Mouse (Mus musculus): ENCODE measurements around the gene Gm16253.

The Gm16253 gene

GRCm38 (mm10) chr3:96571896-96572698 lies 4.7 kb upstream of the Gm16253 start:
- no peak for DNase-seq (ENCODE audit: low spot score in 2 of 2)

GRCm38 (mm10) chr3:96573611-96574511 lies 2.9 kb upstream of the Gm16253 start:
- no peak for DNase-seq (ENCODE audit: low spot score in 2 of 2)

GRCm38 (mm10) chr3:96575272-96575984 lies 1.4 kb upstream of the Gm16253 start:
- DNase-seq (ENCODE audit: low spot score in 2 of 2), result no peak

GRCm38 (mm10) chr3:96576005-96576658 lies 652 bp upstream of the Gm16253 start:
- DNase-seq (ENCODE audit: low spot score in 2 of 2), result peak in 1 of 2 experiments; percentile 60

GRCm38 (mm10) chr3:96577566-96577965 lies 782 bp downstream of the Gm16253 start:
- DNase-seq (ENCODE audit: low spot score in 2 of 2), result no peak

GRCm38 (mm10) chr3:96578561-96579238 lies 1.9 kb downstream of the Gm16253 start:
- no peak for DNase-seq (ENCODE audit: low spot score in 2 of 2)

- no peak for DNase-seq (ENCODE audit: low spot score in 2 of 2)
Measured at GRCm38 (mm10) chr3:96579239-96579750, 2.5 kb downstream of the Gm16253 start.

- peak; percentile 86 to 91 for DNase-seq (ENCODE audit: low spot score in 2 of 2)
Measured at GRCm38 (mm10) chr3:96579885-96580454, 3.2 kb downstream of the Gm16253 start.

GRCm38 (mm10) chr3:96581141-96581540 lies 4.4 kb downstream of the Gm16253 start:
- DNase-seq (ENCODE audit: low spot score in 2 of 2), result no peak

GRCm38 (mm10) chr3:96581771-96582515 lies 5.2 kb downstream of the Gm16253 start:
- DNase-seq (ENCODE audit: low spot score in 2 of 2), result no peak

GRCm38 (mm10) chr3:96583386-96583785 lies 6.6 kb downstream of the Gm16253 start:
- no peak for DNase-seq (ENCODE audit: low spot score in 2 of 2)

- DNase-seq (ENCODE audit: low spot score in 2 of 2), result no peak
Measured at GRCm38 (mm10) chr3:96590657-96591056, 13.9 kb downstream of the Gm16253 start.

- no peak for DNase-seq (ENCODE audit: low spot score in 2 of 2)
Measured at GRCm38 (mm10) chr3:96593374-96593773, 16.6 kb downstream of the Gm16253 start.

GRCm38 (mm10) chr3:96593790-96594560 lies 17.2 kb downstream of the Gm16253 start, which contains the start of gene Polr3gl:
Gene Polr3gl (minus strand): TSS chr3:96594181.
- DNase-seq (ENCODE audit: low spot score in 2 of 2), result peak; percentile 89 to 94

GRCm38 (mm10) chr3:96594851-96595250 lies 18.1 kb downstream of the Gm16253 start:
- no peak for DNase-seq (ENCODE audit: low spot score in 2 of 2)

GRCm38 (mm10) chr3:96595661-96596060 lies 18.9 kb downstream of the Gm16253 start:
- DNase-seq (ENCODE audit: low spot score in 2 of 2), result no peak

GRCm38 (mm10) chr3:96596228-96596707 lies 19.5 kb downstream of the Gm16253 start, which contains the start of gene Ankrd34a:
Gene Ankrd34a (plus strand): TSS chr3:96596636.
- DNase-seq (ENCODE audit: low spot score in 2 of 2), result no peak

- no peak for DNase-seq (ENCODE audit: low spot score in 2 of 2)
Measured at GRCm38 (mm10) chr3:96596855-96597254, 20.1 kb downstream of the Gm16253 start.

All from urinary bladder, postnatal 4 days (tissue).